Mouse (Mus musculus): ENCODE measurements around the gene Fgfrl1. TPM values are rescaled to one million over a fixed set of nuclear protein-coding genes. Genes with fewer than 3 reads are reported as not detected.

Gene Fgfrl1
- polyA plus RNA-seq, 1 experiment, result 93.3 TPM

GRCm38 (mm10) chr5:108653341-108653740 is 38.8 kb upstream of the Fgfrl1 start:
- Histone ChIP-seq H3K27me3 (ENCODE audit: control insufficient read depth, insufficient read depth, insufficient read length) (no peaks in the 10 kb centered on the region), H3K36me3 (ENCODE audit: control insufficient read depth, insufficient read depth) (no peaks in the 10 kb centered on the region), H3K79me2 (ENCODE audit: control insufficient read depth, insufficient read depth) (no peaks in the 10 kb centered on the region), H3K4me2 (ENCODE audit: low read depth) (no peak overlapping the region), H3ac (ENCODE audit: control insufficient read depth, insufficient read length) (no peak overlapping the region), H3K4me3 (no peak overlapping the region)
- TF ChIP-seq TCF3 (IDR thresholded peaks at IDR 0.05; ENCODE audit: insufficient read length, low read depth) (no peak), SRF (IDR thresholded peaks at IDR 0.05; ENCODE audit: control insufficient read depth, insufficient read length, low read depth) (no peak), MYOG (IDR thresholded peaks at IDR 0.05; ENCODE audit: control insufficient read depth in 1 of 3, insufficient read depth in 1 of 3, insufficient read length in 2 of 3, low read depth in 2 of 3) (no peak), TCF12 (IDR thresholded peaks at IDR 0.05; ENCODE audit: insufficient read depth, poor library complexity, severe bottlenecking) (no peak), USF1 (IDR thresholded peaks at IDR 0.05; ENCODE audit: low read depth) (no peak), MAX (IDR thresholded peaks at IDR 0.05; ENCODE audit: low read depth) (no peak), CEBPB (IDR thresholded peaks at IDR 0.05; ENCODE audit: insufficient read depth, poor library complexity, severe bottlenecking) (no peak), POLR2AphosphoS2 (IDR thresholded peaks at IDR 0.05; ENCODE audit: insufficient read length, low read depth) (no peak), MYOD1 (IDR thresholded peaks at IDR 0.05; ENCODE audit: control insufficient read depth in 1 of 3, insufficient read length in 2 of 3, low read depth in 2 of 3) (no peak), POLR2A (IDR thresholded peaks at IDR 0.05; ENCODE audit: insufficient read length, low read depth) (no peak), REST (IDR thresholded peaks at IDR 0.05; ENCODE audit: insufficient read depth, insufficient read length) (no peak), E2F4 (IDR thresholded peaks at IDR 0.05; ENCODE audit: insufficient read depth) (no peak)

- Histone ChIP-seq H3K4me3 (no peak overlapping the region), H3K4me2 (ENCODE audit: low read depth) (no peak overlapping the region), H3K79me2 (ENCODE audit: control insufficient read depth, insufficient read depth) (no peaks in the 10 kb centered on the region), H3K27me3 (ENCODE audit: control insufficient read depth, insufficient read depth, insufficient read length) (no peaks in the 10 kb centered on the region), H3K36me3 (ENCODE audit: control insufficient read depth, insufficient read depth) (no peaks in the 10 kb centered on the region), H3ac (ENCODE audit: control insufficient read depth, insufficient read length) (no peak overlapping the region)
- TF ChIP-seq TCF12 (IDR thresholded peaks at IDR 0.05; ENCODE audit: insufficient read depth, poor library complexity, severe bottlenecking) (no peak), POLR2AphosphoS2 (IDR thresholded peaks at IDR 0.05; ENCODE audit: insufficient read length, low read depth) (no peak), REST (IDR thresholded peaks at IDR 0.05; ENCODE audit: insufficient read depth, insufficient read length) (no peak), SRF (IDR thresholded peaks at IDR 0.05; ENCODE audit: control insufficient read depth, insufficient read length, low read depth) (no peak), MYOG (IDR thresholded peaks at IDR 0.05; ENCODE audit: control insufficient read depth in 1 of 3, insufficient read depth in 1 of 3, insufficient read length in 2 of 3, low read depth in 2 of 3) (no peak), MAX (IDR thresholded peaks at IDR 0.05; ENCODE audit: low read depth) (no peak), POLR2A (IDR thresholded peaks at IDR 0.05; ENCODE audit: insufficient read length, low read depth) (no peak), CEBPB (IDR thresholded peaks at IDR 0.05; ENCODE audit: insufficient read depth, poor library complexity, severe bottlenecking) (no peak), TCF3 (IDR thresholded peaks at IDR 0.05; ENCODE audit: insufficient read length, low read depth) (no peak), MYOD1 (IDR thresholded peaks at IDR 0.05; ENCODE audit: control insufficient read depth in 1 of 3, insufficient read length in 2 of 3, low read depth in 2 of 3) (no peak), E2F4 (IDR thresholded peaks at IDR 0.05; ENCODE audit: insufficient read depth) (no peak), USF1 (IDR thresholded peaks at IDR 0.05; ENCODE audit: low read depth) (no peak)
Measured at GRCm38 (mm10) chr5:108654444-108654990, 37.7 kb upstream of the Fgfrl1 start.

- Histone ChIP-seq H3ac (ENCODE audit: control insufficient read depth, insufficient read length) (no peak overlapping the region), H3K36me3 (ENCODE audit: control insufficient read depth, insufficient read depth) (no peaks in the 10 kb centered on the region)
- TF ChIP-seq SRF (IDR thresholded peaks at IDR 0.05; ENCODE audit: control insufficient read depth, insufficient read length, low read depth) (no peak), TCF12 (IDR thresholded peaks at IDR 0.05; ENCODE audit: insufficient read depth, poor library complexity, severe bottlenecking) (no peak), USF1 (IDR thresholded peaks at IDR 0.05; ENCODE audit: low read depth) (no peak), MYOD1 (IDR thresholded peaks at IDR 0.05; ENCODE audit: control insufficient read depth in 1 of 3, insufficient read length in 2 of 3, low read depth in 2 of 3) (no peak), E2F4 (IDR thresholded peaks at IDR 0.05; ENCODE audit: insufficient read depth) (no peak), MAX (IDR thresholded peaks at IDR 0.05; ENCODE audit: low read depth) (no peak), CEBPB (IDR thresholded peaks at IDR 0.05; ENCODE audit: insufficient read depth, poor library complexity, severe bottlenecking) (no peak), MYOG (IDR thresholded peaks at IDR 0.05; ENCODE audit: control insufficient read depth in 1 of 3, insufficient read depth in 1 of 3, insufficient read length in 2 of 3, low read depth in 2 of 3) (no peak), POLR2AphosphoS2 (IDR thresholded peaks at IDR 0.05; ENCODE audit: insufficient read length, low read depth) (no peak), REST (IDR thresholded peaks at IDR 0.05; ENCODE audit: insufficient read depth, insufficient read length) (no peak), POLR2A (IDR thresholded peaks at IDR 0.05; ENCODE audit: insufficient read length, low read depth) (no peak), TCF3 (IDR thresholded peaks at IDR 0.05; ENCODE audit: insufficient read length, low read depth) (no peak)
Measured at GRCm38 (mm10) chr5:108655381-108655780, 36.8 kb upstream of the Fgfrl1 start.

GRCm38 (mm10) chr5:108655891-108656650 is 36.1 kb upstream of the Fgfrl1 start:
- Histone ChIP-seq H3K4me2 (ENCODE audit: low read depth) (no peak overlapping the region), H3K27me3 (ENCODE audit: control insufficient read depth, insufficient read depth, insufficient read length) (no peaks in the 10 kb centered on the region), H3K79me2 (ENCODE audit: control insufficient read depth, insufficient read depth) (peaks cover 6% of the 10 kb centered on the region), H3ac (ENCODE audit: control insufficient read depth, insufficient read length) (no peak overlapping the region), H3K4me3 (no peak overlapping the region), H3K36me3 (ENCODE audit: control insufficient read depth, insufficient read depth) (no peaks in the 10 kb centered on the region)
- TF ChIP-seq MYOD1 (IDR thresholded peaks at IDR 0.05; ENCODE audit: control insufficient read depth in 1 of 3, insufficient read length in 2 of 3, low read depth in 2 of 3), result no peak
- no peak for TF ChIP-seq TCF3 (IDR thresholded peaks at IDR 0.05; ENCODE audit: insufficient read length, low read depth)
- TF ChIP-seq POLR2AphosphoS2 (IDR thresholded peaks at IDR 0.05; ENCODE audit: insufficient read length, low read depth), result no peak
- no peak for TF ChIP-seq POLR2A (IDR thresholded peaks at IDR 0.05; ENCODE audit: insufficient read length, low read depth)
- no peak for TF ChIP-seq CEBPB (IDR thresholded peaks at IDR 0.05; ENCODE audit: insufficient read depth, poor library complexity, severe bottlenecking)
- TF ChIP-seq SRF (IDR thresholded peaks at IDR 0.05; ENCODE audit: control insufficient read depth, insufficient read length, low read depth), result no peak
- TF ChIP-seq TCF12 (IDR thresholded peaks at IDR 0.05; ENCODE audit: insufficient read depth, poor library complexity, severe bottlenecking), result no peak
- TF ChIP-seq MYOG (IDR thresholded peaks at IDR 0.05; ENCODE audit: control insufficient read depth in 1 of 3, insufficient read depth in 1 of 3, insufficient read length in 2 of 3, low read depth in 2 of 3), result no peak
- TF ChIP-seq REST (IDR thresholded peaks at IDR 0.05; ENCODE audit: insufficient read depth, insufficient read length), result no peak
- TF ChIP-seq E2F4 (IDR thresholded peaks at IDR 0.05; ENCODE audit: insufficient read depth), result no peak
- no peak for TF ChIP-seq MAX (IDR thresholded peaks at IDR 0.05; ENCODE audit: low read depth)
- TF ChIP-seq USF1 (IDR thresholded peaks at IDR 0.05; ENCODE audit: low read depth), result no peak

More at GRCm38 (mm10) chr5:108655381-108655780, 36.8 kb upstream of the Fgfrl1 start:
- Histone ChIP-seq H3K79me2 (ENCODE audit: control insufficient read depth, insufficient read depth) (peaks cover 5% of the 10 kb centered on the region), H3K27me3 (ENCODE audit: control insufficient read depth, insufficient read depth, insufficient read length) (no peaks in the 10 kb centered on the region), H3K4me3 (no peak overlapping the region), H3K4me2 (ENCODE audit: low read depth) (no peak overlapping the region)

Data from myocyte (in vitro differentiated cells).